Mouse (Mus musculus) myocyte (in vitro differentiated cells): ENCODE data around the gene Nepn.

Source experiments
- MAX ChIP-seq: IDR thresholded peaks from one replicate; pipeline ENCODE4 v1.6.1; 2011; ENCODE audit warnings: low read depth, mild to moderate bottlenecking, control low read depth
- MYOD1 ChIP-seq, 3 experiments: IDR thresholded peaks; one replicate each; pipeline ENCODE4 v1.6.1; 2011; ENCODE audit warnings: control low read depth in 2 of 3, low read depth in 2 of 3, mild to moderate bottlenecking in 2 of 3, moderate library complexity in 1 of 3; ENCODE audit not compliant: insufficient read length in 2 of 3, control insufficient read depth in 1 of 3
- POLR2A ChIP-seq: IDR thresholded peaks from one replicate; pipeline ENCODE4 v1.6.1; 2011; ENCODE audit warnings: low read depth, mild to moderate bottlenecking, control low read depth, moderate library complexity; ENCODE audit not compliant: insufficient read length
- POLR2AphosphoS2 ChIP-seq: IDR thresholded peaks from one replicate; pipeline ENCODE4 v1.6.1; 2011; ENCODE audit warnings: low read depth, control low read depth; ENCODE audit not compliant: insufficient read length
- USF1 ChIP-seq: IDR thresholded peaks from one replicate; pipeline ENCODE4 v1.6.1; 2011; ENCODE audit warnings: low read depth, mild to moderate bottlenecking, control low read depth, moderate library complexity

DNA sequence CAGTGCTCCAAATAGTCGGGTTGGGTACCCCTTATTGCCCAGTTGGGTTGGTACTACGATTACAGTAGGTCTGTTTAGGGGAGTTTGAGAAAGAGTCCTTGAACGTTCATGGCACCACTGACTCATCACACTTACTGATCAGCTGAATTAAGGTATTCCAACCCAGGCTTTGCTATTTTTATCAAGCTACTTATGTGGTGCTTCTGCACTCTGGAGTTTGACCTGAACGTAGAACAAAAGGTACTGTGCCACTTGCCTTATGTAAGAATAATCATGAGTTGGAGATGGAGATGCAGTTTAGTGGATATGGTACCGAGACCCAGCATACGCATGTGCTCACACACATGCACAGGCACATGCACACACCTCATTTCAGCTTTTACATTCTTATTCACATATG is 32.9 kb downstream of the Nepn start:
- TF ChIP-seq MAX = no peak
- TF ChIP-seq POLR2A = no peak
- TF ChIP-seq MYOD1 (IDR thresholded peaks at IDR 0.05; ENCODE audit: control insufficient read depth in 1 of 3, insufficient read length in 2 of 3, low read depth in 2 of 3) = no peak
- no peak for TF ChIP-seq POLR2AphosphoS2
- no peak for TF ChIP-seq USF1
